Mouse (Mus musculus) C2C12 (cell line): ENCODE data around the gene Mslnl.

Source experiments
- CTCF ChIP-seq: IDR thresholded peaks from one replicate; pipeline ENCODE4 v1.5.1; 2011; ENCODE audit not compliant: control insufficient read depth, insufficient read depth, insufficient read length
- MAX ChIP-seq: IDR thresholded peaks from one replicate; pipeline ENCODE4 v1.6.1; 2011; ENCODE audit warnings: mild to moderate bottlenecking, control low read depth
- USF1 ChIP-seq: IDR thresholded peaks from one replicate; pipeline ENCODE4 v1.6.1; 2011; ENCODE audit warnings: low read depth, mild to moderate bottlenecking, control low read depth, moderate library complexity

DNA sequence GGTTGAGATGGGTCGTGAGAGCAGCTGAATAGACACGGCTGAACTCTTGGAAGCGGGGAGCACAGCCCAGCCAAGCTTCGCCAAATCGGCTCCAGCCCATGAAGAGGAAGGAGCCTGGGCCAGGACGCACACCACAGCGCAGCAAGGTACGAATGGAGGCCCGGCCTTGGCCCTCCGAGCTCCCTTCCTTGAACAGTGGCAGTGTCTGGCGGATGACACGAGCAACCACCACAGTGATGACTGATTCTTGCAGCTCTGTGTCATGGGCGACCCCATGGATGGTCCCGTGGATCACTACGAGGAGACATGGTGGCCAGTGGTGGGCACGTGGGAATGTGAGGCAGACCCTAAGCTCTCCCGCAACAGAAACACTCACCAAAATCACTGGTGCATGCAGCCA lies 59.2 kb downstream of the Mslnl start:
- TF ChIP-seq MAX (no peak), CTCF (no peak), USF1 (no peak)
